Mouse (Mus musculus) adrenal gland, postnatal 14 days (tissue): ENCODE measurements around the gene Tmpo. TPM values are rescaled to one million over a fixed set of nuclear protein-coding genes. Genes with fewer than 3 reads are reported as not detected.

Experiments used
- DNase-seq: peaks from one replicate; pipeline ENCODE4 v3.0.0; 2021; ENCODE audit warnings: mixed read lengths
- long read RNA-seq, 2 experiments: library from polyadenylated mRNA; stranded (forward); transcript quantifications; one replicate each; pipeline ENCODE4 v2.0.0; 2021
- total RNA-seq: library from RNA; stranded (reverse); gene quantifications from 2 replicates; pipeline ENCODE4 v1.2.3, GENCODE M21; 2021

The Tmpo gene
- total RNA-seq, result 117 and 128 TPM in 2 replicates
- long read RNA-seq, experiment 1, transcript Tmpo-202 (9 exons, 3,533 nt), result major isoform, 81 of 161 reads
- long read RNA-seq, experiment 1, transcript Tmpo-205 (6 exons, 1,842 nt), result minor isoform, 17 of 161 reads
- long read RNA-seq, experiment 1, transcript Tmpo-203 (8 exons, 1,854 nt), result minor isoform, 6 of 161 reads
- long read RNA-seq, experiment 1, transcript Tmpo-201 (4 exons, 3,772 nt), result minor isoform, 27 of 161 reads
- long read RNA-seq, experiment 1, partial matches to known transcripts, result 4 of 161 reads
- long read RNA-seq, experiment 1, other reads (novel, unspliced or antisense), result 14 of 161 reads
- long read RNA-seq, experiment 2, transcript Tmpo-202 (9 exons, 3,533 nt), result major isoform, 45 of 122 reads
- long read RNA-seq, experiment 2, transcript Tmpo-201 (4 exons, 3,772 nt), result minor isoform, 20 of 122 reads
- long read RNA-seq, experiment 2, transcript Tmpo-204 (7 exons, 1,953 nt), result minor isoform, 13 of 122 reads
- long read RNA-seq, experiment 2, transcript Tmpo-203 (8 exons, 1,854 nt), result minor isoform, 14 of 122 reads
- long read RNA-seq, experiment 2, partial matches to known transcripts, result 3 of 122 reads
- long read RNA-seq, experiment 2, other reads (novel, unspliced or antisense), result 13 of 122 reads

DNA sequence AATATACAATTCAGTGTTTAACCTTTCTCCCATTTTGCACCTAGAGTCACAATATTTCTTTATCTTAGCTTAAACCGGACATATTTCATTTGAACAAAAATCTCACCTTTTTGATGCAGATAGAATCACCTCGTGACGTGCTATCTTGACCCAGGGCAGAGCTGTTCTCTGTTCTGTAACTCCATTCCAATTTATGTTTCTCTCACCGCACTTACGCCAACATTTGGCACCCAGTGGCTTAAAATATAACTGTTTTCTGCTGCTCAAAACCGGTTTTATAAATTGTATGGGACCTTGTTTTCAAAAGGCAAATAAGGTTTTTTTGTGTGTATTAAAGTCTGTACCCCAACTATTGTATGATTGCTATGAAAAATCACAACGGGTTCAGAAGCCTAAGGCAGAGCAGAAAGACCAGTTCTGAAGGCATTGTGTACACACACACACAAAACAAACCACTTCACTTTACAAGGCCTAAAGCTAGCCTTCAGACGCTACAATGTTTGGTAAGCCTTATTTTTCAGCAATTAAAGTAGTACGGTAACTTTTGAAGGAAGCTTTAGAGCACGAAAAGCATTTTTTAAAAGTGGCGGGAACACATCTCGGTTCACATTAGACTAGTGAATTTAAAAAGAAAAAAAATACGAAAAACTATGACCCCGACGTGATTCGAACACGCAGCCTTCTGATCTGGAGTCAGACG lies at the start of gene Tmpo:
TSS of gene Tmpo (minus strand) at position 555 of the 700 bp plus-strand sequence.
- no peak for DNase-seq

- no peak for DNase-seq
These were observed 49.3 kb upstream of the Tmpo start for GRCm38 (mm10) chr10:91230400-91230799.

DNA sequence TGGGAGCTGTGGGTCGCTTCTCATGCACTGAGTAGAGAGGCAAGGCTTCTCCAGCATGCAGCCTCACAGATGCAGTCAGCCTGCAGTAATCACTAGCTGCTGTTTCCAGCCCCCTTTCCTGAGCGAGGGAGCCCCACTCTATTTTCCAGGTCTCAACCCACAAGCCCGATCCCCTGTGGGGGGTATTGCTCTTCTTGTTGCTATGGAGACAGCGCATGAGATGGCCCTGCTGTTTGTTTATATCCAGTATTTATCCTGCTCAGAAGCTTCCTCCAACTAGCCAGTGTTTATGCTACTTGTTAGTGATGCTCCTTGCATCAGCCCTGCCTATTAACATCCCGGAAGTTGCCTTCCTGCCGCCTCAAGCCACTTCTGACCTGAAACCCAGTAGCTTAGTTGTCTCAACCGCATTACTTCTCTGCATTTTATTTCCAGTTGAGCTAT lies 48.4 kb upstream of the Tmpo start:
- DNase-seq, result no peak

DNA sequence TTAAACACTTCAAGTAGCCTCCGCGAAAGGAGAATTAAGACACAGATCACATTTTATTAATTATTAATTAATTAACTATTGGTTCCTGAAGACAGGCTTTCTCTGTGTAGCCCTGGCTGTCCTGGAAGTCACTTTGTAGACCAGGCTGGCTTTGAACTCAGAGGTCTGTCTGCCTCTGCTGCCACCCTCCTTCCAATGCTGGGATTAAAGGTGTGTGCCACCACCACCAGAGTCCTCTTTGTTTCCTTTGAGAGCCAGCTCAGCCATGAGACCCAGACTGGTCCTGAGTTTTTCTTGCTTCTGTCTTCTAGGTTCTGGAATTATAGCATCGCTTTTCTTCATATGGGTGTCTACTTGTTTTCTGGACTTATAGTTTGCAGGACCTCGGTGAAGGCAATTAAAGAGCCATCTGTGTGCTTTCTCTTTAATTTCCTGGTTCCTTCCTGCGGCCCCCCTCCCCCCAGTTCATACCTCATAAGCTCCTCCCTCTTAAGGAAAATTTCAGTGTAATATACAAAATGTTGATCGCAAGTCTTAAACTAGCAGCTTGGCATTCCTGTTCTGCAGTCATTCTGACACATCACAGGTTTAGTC lies 47.9 kb upstream of the Tmpo start:
- no peak for DNase-seq

DNA sequence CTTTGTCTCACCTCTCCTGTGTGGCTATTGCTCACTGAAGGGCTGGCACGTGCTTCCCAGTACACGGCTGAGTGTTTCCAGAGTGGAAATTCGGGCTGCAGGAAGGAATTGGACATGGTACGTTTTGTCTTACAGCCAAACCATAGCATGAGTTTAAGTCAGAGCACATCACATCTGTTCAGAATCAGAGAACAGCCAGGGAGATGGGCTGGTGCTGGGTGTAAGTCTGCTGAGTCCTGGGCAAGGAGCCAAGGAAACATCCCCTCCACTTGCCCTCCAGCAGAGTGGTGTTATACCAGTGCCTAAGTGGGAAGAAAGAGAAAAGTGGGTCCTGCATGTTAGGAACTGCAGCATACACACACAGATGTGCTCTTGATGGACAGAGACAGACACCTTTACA lies 45.9 kb upstream of the Tmpo start:
- no peak for DNase-seq

DNA sequence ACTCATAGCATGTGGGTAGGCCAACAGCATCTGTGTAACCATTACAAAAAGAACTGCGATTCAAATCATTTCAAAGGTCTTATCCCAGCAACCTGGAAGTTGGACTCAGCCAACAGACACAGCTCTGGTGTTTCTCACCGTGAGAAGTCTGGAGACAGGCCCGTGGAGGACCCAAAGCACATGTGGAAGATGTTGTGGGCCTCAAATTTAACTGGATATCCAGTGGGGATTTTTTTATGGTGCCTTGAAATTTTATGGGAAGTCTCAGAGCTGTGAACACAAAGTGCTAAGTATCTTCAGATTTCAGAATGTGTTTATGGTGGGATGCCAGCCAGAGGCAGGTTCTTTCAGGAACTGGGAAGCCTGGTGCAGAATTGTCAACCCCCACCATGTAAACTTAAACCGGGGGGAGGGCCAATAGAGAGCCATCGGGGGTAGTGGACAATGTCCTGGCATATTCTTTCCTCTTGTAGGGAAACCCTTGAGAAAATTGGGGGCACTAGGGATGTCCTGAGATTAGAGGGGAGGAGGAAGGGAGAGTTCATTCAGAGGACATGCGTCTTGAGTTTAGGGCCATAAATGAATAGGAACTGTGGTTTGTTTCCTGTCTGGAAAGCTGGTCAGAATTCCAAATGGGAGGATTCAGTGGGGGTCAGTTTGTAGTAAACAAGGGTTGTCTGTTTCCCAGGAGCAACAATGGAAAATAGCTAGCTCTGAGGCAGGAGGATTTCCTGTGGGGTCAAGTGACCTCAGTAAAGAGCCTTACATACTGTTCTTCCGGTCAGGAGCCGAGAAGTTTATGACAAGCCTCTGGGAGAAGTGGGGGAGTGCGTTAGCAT lies 41.5 kb upstream of the Tmpo start:
- DNase-seq, result no peak

DNA sequence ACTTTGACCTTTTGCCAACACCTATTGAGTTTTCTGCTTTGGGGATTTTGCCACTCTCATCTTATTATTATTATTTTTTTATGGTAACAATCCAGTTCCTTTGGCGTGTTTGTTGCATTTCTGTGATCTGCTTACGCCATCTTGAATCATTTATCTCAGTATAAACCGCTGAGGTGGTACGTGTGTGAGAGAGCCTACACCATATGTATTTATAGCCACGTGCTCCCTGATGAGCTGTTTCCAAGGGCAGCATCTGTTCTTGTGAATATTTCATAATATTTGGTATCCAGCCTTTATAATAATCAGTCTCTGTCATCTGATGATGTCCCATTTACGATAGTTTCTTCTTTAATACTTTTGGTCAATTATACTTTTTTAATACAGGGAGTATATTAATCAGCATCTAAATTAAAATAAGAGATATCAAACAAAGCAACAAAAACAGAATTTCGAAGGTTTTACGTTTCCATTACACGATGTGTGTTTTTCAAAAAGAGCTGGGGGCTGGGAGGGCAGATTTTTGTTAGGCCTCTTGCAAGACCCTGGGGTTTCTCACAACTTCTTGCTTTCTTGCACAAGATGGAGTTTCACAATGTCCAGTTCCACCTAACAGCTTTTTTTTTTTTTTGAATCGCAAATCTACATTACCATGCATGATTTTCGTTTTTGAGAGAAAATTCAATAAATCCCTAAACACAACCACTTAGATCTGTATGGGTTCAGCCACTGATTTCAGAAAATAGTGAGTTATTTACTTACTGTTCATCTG lies 28.0 kb upstream of the Tmpo start:
- DNase-seq, result no peak

- DNase-seq, result peak; percentile 51
These were observed 27.3 kb upstream of the Tmpo start for GRCm38 (mm10) chr10:91208461-91208860.

GRCm38 (mm10) chr10:91207275-91207674 lies 26.2 kb upstream of the Tmpo start:
- DNase-seq, result no peak

DNA sequence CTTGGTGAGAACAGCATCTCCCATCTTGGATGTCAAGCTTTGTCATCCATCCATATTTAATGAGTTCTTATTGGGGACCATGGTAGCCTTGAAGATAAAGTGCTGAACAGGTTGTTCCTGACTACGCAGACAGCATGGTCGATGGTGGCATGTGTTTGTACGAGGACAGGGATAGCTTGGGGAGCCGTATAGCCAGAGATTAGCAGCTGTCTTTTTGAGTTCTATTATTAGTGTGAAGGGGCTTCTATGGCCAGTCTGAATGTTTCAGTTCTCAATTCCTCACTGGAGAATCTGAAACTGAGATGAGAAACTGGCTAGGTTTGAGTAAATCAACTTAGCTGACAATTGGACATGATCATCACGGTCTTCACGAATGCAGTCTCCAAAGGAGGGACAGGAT lies 24.5 kb upstream of the Tmpo start:
- no peak for DNase-seq

DNA sequence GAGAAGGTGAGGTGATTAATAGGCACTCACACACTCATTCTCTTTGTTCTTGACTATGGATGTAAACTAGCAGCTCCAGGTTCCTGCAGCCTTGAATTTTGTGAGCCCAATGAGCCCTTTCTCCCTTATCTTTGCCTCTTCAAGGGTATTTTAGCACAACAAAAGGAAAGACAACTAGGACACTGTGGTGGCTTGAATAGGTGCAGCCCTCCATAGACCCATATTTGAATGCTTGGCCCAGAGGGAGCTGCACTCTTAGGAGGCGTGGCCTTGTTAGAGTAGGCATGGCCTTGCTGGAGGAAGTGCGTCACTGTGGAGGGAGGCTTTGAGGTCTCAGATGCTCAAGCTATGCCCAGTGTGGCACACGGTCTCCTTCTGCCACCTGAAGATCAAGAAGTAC lies 19.5 kb upstream of the Tmpo start:
- no peak for DNase-seq

DNA sequence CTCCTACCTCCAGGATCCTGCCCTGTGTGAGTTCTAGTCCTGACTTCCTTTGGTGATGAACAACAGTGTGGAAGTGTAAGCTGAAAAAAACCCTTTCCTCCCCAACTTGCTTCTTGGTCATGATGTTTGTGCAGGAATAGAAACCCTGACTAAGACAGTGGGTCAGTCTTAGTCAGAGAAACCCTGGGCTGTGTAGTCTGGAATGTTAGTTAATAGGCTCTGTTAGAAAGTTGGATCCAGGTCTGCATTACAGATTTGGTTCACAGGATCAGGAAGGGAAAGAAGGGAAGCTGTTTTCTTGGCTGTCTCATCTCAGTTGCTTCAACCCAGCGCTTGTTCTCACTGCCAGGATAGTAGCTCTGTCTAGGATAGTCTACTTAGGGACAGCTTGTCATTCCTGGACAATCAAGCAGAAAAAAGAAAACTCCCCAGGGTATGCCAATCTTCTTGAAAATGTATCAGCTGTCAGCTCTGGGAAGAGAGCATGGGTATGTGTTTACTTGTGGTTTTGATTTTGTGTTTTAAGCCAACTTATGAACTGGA lies 18.2 kb upstream of the Tmpo start:
- no peak for DNase-seq

GRCm38 (mm10) chr10:91197704-91198103 lies 16.6 kb upstream of the Tmpo start:
- no peak for DNase-seq

- no peak for DNase-seq
These were observed 15.7 kb upstream of the Tmpo start for GRCm38 (mm10) chr10:91196778-91197177.

GRCm38 (mm10) chr10:91195680-91196079 lies 14.6 kb upstream of the Tmpo start:
- no peak for DNase-seq

GRCm38 (mm10) chr10:91195091-91195490 lies 14.0 kb upstream of the Tmpo start:
- DNase-seq, result no peak

DNA sequence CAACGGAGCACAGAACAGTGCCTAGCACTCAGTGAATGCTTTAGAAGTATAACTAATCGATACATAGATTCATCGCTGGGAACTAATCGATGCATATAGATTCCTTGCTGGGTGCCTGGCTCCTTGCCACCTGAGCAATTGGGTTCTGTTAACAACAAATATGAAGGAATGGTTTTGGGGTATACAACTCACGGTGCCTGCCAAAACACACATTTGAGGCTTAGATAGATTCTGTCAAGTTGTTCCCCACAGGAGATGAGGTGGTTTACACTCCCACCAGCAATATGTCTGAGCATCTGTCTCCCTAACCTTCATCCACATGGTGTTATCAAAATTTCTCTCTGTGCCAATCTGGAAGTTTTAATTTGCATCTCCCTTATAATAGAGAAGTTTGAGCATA lies 10.7 kb upstream of the Tmpo start:
- no peak for DNase-seq

DNA sequence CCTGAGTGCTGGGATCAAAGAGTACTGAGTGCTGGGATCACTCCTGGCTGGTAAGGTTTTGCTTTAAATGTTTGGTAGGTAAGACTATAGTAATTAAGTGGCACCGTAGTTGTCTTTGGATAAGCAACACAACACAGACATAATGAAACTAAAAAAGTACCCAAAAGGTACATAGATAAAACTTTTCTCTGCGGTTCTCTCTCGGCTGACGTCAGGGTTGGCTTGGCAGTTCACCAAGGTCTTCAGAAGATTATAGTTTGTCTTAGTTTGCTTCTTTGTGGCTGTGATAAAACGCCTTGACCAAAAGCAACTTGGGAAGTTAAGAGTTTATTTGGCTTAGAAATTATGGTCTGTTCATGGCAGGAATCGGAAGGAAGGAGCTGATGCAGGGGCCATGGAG lies 8.4 kb upstream of the Tmpo start:
- DNase-seq, result no peak

GRCm38 (mm10) chr10:91188684-91189287 lies 7.7 kb upstream of the Tmpo start:
- DNase-seq, result no peak

- peak; percentile 85 for DNase-seq
These were observed 6.8 kb upstream of the Tmpo start for GRCm38 (mm10) chr10:91187872-91188271.
